Mouse (Mus musculus) kidney, postnatal 25 days (tissue): ENCODE data around the gene Nob1.

Experiments
- DNase-seq, 2 experiments: peaks; one replicate each; pipeline ENCODE4 v3.0.0; 2021; ENCODE audit warnings: mixed read lengths in 2 of 2

Nob1 gene

DNA sequence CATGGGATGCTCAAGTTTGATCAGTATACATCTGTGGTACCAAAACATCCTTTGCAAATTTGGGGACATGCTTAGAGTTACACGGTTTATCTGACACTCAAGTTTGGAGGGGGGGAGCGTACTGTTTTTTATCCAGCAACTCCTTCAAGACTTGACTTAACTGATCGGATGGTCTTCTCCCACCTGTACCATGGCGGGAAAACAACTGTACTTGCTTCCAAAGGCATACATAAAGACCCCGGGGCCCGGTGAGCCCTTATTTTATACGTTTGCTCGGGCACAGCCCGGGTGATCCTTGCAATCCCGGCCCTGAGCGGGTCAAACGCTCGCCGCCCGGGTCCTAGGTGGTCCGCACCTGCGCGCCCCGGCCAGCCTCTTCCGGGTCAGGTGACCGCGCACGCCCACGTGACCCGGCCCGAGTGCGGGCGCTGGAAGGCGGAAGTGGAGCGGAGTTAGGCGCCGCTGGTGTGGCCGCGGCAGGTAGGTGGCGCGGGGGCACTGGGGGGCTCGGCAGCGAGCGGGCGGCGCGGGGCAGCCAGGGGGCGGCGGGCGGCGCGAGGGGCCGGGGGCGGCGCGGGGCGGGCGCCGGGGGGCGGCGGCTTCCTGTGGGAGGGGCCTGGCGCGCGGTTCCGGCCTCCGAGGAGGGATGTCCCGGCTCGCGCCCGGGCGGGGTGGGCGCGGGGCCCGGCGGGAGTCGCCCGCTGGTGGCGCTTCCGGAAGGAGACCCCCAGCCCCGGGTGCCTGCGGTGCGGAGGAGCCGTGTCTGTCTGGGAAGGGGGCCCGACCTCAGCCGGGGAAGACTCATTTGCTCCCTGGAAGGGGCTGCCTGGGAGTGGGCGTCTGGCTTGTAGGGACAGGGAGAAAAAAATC, 11.3 kb upstream of the Nob1 start, which contains the start of gene Wwp2:
Gene Wwp2 (plus strand): TSS at position 404 of the 870 bp plus-strand sequence.
- DNase-seq = peak; percentile 79 to 91

DNA sequence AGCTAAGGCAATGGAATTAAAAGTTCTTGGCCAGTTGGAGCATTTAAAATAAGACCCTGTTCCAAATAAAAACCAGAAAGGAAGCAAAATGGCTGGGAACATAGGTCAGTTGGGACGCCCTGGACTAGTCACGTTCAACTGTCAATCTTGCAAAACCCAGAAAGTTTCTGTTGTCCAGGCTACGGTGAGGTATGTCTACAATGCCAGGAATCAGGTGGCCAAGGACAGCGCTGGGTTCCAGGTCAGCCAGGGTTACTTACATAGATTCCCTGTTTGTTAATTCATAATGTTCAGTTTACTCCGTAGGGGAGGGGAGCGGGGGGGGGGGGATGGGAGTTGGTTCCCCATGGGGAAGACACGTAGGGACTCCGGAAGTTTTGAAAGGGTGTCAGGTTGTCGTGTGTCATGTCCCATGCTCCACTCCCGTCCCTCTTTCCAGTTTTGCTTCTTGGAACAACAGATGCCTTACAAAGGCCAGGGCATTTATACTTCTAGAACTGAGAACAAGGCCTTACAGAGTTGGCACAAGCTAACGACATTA, 10.6 kb upstream of the Nob1 start:
- no peak for DNase-seq

DNA sequence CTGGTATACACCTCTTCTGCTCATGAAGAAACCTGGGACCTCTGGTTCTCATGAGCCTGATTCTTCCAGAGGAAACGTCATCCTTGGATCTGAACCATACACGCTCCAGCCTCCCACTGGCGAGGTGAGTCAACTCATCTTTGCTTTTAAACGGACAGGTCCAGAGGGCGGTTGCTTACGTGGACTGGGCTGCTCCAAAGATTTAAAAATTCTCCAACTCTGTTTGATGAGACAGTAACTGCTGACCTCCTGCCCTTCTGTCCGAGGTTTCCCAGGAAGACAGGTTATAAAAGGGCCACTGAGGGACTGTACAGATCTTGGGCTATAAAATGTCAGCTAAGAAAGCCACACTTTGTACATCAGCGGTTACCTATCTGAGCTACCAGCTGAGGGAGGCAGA, 6.0 kb upstream of the Nob1 start:
- peak; percentile 43 to 78 for DNase-seq

DNA sequence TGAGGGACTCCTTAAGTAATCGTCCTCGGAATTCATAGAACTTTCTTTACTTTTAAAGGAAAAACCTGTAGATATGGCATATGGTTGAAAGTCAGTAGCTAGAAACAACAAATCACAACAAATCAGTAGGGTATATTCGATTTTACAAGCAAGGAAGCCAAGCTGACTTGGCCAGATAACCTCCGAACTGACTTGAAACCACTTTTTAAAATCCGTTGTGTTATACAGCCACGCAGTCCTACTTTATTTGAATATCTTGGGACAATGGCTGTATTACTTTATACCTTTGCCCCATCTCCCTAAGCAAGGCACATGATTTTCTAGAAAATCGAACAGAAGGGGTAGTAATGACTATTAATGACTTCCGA, 363 bp upstream of the Nob1 start:
- DNase-seq = no peak

DNA sequence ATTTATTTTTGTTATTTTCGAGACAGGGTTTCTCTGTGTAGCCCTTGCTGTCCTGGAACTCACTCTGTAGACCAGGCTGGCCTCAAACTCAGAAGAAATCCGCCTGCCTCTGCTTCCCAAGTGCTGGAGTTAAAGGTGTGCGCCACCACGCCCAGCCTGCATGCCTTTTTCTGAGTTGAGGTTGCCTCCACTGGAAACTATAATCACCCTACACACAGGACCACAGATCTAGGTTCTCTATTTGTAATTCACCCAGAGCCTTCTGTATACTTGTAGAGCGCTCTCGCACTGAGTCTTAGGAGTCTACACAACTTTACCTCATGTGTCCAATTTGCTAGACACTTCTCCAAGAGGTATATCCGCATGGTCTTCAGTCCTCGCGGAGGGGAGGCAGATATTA, 675 bp downstream of the Nob1 start:
- no peak for DNase-seq

DNA sequence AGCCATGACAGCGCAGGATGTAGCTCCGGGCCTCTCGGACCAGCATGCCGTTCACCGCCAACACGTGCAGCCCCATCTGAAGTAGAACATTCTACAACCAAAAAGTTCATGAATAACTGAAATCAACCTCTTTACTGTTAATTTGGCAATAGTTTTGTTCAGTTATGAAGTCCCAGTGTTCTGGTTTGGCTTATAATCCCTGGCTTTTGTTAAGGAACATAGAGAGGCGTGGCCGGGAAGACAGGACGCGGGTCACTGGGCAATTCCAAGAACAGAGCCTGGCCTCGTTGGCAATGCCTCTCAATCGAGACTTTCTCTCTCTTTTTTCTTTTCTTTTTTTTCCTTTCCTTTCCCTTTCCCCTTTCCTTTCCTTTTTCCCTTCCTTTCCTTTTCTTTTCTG, 7.8 kb downstream of the Nob1 start:
- DNase-seq = no peak

DNA sequence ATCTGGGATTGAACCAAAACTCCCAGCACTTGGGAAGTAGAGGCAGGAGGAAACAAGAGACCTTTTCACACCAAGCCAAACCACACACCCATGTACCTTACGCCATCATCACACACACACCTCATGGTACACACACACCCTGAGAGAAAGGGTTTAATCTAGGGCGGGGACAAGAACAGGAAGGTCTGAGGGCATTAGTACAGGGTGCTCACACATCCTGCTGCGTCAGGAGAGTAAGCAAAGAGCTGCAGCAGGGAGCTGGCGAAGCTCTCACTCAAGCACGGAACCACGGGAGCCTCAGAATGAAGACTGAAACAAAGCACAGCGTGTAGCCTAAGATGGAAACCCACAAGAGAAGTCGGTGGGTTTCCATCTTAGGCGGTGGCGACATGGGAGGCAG, 11.0 kb downstream of the Nob1 start:
- no peak for DNase-seq

DNA sequence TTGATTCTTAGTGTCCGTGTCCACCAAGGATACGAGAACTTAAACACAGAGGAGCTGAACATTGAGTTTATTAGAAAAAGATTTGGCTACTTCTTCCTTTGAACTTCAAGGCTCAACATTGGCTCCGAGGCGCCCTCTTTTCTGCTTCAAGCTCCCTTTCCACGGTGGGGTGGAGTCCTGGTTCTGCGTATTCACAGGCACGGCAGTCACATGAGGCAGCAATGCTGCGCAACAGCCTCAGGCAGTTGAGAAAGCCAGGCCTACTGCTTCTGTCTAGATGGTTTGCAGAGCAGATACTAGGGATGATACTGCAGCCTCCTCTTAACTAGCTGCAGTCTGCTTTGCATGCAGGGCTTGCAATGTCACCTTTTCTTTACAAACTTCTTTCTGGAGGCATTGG, 12.3 kb downstream of the Nob1 start:
- DNase-seq = no peak

DNA sequence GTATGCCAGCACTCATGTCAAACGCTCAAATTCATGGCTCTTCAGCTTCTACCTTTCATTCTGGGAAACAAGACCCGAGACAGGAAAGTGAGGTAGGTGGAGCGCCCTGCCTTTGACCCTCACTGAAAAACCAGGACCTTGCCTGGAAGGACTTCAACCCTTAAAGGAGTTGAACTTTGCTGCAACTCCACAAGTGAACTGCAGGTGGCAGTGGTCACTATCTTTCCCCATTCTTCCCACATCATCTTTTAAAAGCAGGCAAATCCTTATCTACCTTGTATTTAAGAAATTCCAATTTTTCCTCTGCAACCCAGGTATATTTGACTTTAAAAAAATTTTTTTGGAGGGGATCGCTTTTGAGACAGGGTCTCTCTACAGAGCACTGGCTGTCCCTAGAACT, 13.5 kb downstream of the Nob1 start:
- DNase-seq = peak in 1 of 2 experiments; percentile 44

DNA sequence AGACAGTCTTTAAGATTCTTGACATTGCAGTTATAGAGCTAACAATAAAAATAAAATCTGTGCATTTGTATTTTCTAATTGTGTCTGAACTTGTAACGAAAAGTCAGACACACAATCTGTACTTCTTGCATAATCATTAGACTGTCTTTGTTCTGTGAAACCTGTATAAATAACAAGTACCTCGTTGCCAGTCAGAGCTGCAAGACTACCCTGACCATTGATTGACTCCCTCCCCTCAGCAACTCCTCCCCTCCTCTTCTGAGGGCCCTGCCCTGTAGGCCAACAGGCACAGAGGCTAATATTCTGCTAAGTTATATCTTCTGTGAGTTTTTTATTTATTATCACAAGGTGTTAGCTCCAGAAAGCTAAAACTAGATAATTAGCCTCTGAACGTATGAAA, 18.9 kb downstream of the Nob1 start:
- DNase-seq = no peak

DNA sequence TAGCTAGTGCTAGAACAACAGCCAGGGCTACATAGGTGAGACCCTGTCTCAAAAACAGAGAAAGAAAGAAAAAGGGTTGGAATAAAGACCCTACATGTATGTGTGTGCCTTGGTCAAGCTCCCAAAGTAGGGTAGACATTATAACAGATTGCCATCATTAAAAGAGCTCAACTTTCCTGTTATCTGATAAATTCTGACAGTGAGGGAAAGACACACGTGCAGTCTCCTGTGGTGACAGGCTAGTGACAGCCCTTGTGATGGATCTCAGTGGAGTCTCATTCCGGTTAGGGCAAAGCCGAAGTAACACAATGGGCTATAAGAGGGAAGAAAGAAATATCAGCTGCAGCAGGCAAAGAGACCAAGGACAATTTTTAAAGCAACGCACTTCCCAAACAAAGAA, 20.8 kb downstream of the Nob1 start:
- no peak for DNase-seq

DNA sequence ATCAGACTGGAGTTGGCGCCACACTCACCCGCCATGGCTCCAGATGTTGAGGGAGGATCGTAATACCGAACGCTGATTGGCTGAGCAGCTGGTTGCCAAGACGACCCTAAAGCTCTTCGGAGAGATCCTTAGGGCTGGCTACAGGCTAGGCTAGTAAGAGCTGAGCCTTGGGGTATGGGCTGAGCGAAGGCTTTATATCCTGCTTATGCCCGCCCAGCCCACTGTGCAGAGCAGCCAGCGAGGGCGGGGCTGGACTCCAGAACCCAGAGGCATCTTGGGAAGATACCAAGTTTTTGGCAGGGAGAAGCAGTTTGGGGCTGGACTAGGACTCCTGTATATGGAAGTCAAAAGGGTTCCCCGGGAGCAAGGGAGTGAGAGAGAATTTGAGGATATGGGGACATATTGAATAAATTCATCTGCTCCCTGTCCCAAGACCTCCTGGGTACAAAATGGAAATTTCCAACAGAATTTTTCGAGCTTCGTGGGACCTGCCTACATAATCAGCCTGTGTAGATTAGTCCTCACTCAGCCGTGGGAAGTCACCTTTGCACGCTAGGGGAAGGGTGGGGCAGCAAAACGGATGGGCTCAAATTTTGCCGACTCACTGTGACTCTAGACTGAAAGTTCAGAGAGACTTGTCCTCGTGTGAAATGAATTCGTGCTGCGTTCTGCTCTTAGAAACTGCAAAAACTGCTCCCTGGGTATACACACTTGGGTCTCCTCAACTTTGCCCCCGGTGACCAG, 21.6 kb downstream of the Nob1 start, which contains the start of gene Nqo1:
Gene Nqo1 (minus strand): TSS at position 169 of the 744 bp plus-strand sequence.
- DNase-seq = peak; percentile 84 to 93

DNA sequence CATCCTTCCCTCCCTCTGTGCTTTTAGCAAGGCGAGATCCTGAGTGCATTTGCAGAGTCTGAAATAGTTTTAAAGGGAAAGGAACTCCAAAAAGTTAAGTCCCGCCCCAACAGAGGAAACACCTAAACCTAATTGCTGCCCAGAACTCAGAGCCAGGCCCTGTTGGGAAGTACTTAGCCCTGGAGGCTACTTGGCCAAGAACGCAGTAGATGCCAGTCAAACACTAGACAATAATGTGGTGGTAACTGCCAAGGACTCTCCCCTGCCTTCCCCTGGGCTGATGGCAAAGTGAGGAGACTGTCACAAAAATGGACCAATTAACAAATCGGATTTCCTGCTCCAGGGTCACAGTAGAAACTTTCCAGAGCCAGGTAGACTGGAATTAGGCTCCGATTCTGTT, 23.0 kb downstream of the Nob1 start:
- no peak for DNase-seq

DNA sequence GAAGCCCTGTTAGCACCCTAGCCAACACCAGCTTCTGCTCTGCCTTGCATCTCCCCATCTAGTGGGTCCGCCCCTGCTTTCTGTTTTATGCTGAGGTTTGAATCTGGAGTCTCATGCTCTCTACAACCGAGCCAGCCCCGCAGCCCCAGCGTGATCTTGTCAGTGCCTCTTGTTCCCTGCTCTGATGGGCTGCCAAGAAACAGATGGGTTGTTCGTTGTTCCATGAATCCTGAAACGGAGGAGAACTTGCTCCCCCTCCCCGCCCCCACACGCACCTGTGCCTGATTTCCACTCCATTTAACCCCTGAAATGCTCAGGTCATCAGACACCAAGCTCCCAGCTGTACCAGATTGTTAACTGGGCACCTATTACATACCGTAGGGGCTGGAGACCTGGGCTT, 25.4 kb downstream of the Nob1 start:
- peak in 1 of 2 experiments; percentile 49 for DNase-seq

DNA sequence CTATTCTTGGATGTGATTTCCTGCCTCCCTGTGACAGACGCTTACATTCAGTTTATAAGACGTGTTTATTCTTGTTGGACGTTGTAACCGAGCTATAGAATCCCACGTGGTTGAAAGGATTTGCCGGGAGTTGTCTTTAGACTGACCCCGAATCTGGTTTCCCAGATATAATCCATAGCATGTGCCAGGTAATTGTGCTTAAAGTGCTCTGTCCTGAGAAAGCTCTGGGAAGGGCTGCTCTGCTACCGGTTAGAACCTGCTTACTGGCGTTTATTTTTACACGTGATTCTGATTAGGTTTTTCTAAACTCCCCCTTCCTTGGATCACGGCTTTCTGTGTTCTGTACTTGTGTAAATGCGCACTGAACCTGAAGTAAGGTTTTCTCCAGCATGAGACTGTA, 27.2 kb downstream of the Nob1 start:
- peak in 1 of 2 experiments; percentile 26 for DNase-seq

DNA sequence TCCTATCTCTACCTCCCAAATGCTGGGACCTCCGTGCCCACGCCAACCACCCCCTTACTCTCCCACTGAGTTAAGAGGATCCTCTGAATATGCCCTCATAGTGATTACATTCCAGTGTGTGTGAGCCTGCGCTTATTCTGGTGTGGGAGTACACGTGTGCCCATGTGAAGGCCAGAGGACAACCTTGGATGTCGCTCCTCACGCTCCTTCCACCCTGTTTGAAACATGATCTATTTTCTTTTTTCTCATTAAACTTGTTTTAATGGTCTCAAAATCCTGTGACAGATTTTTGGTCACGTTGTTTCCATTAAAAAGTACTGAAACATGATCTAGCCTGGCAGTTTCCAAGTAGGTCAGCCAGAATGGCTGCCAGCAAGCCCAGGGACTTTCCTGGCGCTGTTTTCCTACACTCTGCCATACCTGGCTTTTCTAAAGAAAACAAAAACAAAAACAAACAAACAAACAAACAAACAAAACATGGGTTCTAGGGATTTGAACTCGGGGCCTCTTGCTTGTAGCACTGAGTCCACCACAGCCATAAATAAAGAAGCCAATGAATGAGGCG, 28.7 kb downstream of the Nob1 start:
- DNase-seq = no peak

DNA sequence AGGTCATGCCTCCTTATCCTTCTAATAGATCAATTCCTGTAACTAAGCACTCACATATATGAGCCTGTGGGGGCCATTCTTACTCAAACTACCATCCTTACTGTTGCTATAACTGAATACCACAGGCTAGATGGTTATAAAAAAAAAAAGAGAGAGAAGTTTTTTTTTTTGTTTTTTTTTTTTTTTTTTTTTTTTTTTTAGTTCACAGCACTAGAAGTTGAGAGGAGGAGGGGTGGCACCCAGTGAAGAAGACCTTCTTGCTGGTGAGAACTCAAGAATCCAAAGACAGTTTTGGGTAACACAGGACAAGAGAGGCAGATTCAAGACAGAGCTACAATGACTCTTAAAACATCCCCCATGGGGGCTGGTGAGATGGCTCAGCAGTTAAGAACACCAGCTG, 29.5 kb downstream of the Nob1 start:
- DNase-seq = no peak

DNA sequence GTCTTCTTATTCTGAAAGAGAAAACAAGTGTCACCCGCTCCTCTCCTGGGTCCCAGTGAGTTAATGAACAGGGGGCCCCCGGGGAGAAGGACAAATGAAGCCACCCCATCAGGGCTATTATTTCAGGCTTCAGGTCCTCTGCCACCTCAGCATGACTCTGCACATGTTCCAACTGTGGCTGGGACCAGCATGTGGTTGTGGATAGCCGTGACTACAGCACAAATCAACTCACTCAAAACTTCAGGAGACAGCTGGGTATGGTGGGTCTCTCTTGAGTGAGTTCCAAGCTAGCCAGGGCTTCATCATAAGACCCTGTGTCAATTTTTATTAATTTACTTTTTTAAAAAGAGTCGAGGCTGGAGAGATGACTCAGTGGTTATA, 33.7 kb downstream of the Nob1 start:
- DNase-seq = no peak

DNA sequence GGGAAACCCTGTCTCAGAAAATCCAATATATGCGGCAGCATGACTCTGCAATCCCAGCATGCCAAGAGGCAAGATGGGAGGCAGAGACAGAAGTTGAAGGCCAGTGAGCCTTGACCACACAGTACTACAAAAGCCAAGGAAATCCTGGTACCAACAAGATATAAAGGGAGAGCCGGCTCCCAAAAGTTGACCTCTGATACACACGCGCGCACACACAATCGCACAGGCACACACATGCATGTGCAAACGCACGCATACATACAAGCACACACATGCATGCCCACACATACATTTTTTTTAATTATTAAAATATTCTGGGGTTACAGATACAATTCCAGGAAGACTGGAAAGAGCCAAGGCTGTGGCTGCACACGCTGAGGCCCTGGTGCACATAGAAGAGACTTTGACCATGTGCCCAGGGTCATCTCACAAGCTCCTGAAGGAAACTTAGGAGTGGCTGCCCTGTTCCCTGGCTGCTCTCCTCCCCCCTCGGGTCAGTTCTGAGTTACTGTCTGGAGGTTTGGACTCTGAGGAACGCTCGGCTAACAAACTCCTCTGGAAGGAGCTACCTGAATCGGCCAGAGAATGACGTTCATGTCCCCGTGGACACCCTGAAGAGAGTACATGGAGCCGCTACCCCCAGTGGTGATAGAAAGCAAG, 34.2 kb downstream of the Nob1 start:
- DNase-seq = peak; percentile 70 to 91

DNA sequence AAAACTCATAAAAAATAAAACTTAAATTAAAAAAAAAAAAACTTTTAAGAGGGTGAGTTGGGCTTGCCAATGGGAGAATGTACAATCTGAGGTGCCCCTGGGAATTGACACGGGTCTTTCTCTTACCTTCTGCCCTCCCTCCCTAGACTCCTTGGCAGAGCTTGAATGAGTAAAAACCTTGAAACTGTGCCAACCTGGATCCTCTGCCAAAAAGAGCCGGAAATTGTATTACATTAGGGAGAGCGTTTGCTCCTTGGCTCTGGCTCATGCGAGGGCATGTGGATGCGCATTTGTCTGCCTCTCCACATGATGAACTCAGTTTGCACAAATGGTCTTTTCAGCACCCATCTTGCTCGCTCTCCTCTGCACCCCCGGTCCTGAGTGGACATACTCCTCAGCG, 35.3 kb downstream of the Nob1 start:
- peak; percentile 86 to 88 for DNase-seq

DNA sequence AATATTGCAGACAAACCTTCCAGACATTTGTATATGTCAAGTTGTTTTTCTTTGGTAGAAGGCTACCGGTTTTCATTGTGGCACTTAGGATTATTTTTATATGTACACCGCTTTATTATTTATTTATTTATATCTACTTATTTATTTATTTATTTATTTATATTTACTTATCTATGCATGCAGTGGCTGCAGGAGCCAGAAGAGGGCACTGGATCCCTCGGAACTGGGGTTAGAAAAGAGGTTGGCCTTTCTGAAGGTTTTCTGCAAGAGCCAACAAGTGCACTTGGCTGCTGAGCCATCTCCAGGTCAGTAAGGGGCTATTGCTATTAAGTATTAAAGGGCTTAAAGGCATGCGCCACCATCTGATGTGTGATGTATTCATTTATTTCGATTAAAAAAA, 37.0 kb downstream of the Nob1 start:
- peak; percentile 69 to 74 for DNase-seq

DNA sequence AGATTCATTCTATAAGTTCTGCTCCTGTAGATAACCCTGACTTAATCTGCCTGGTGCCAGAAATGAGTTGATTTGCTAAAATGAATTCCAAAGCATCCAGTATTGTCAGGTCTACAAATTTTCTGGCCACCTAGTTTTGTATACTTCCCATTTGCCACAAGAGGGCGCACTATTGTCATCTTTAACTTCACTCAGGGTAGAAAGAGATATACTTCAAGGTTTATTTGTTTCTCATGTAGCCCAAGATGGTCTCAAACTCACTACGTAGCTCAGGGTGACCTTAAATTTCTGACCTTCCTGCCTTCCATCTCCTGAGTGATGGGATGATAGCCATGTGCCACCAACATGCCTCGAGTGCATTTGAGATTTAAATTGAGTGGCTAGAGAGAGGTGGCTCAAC, 38.2 kb downstream of the Nob1 start:
- DNase-seq = peak in 1 of 2 experiments; percentile 28

DNA sequence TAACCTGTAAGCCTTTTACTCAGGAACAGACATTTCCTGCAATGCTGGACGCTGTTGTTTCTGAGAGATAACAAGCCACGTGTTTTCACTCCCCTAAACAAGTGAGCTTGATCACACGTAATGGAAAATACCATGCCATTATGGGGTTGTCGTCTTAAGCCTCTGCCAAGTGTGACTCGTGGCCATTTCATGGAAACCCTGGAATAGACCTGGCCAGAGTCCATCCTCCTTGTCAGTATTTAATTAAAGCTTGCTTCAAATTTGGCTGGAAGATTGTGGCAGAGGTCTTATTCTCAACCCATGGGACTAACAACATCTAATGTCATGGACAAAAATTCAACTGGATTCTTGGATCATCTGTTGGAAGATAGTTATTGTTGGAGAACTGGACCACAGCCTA, 38.7 kb downstream of the Nob1 start:
- peak; percentile 33 to 53 for DNase-seq
